10 mouse cellular contexts compared by ENCODE assay signal in genomic region chr11:82235551-82236207, GRCm38 (mm10).
DNase-seq lines count a peak whose midpoint lies in the region; ATAC-seq and TF ChIP-seq lines count a peak whose summit lies in the region.
"Had no signal": no experiment of that assay in that cellular context is flagged by ENCODE, and none has a peak within 500 bp of the region (broad histone marks: within the 10 kb centered on the region; RNA-seq: fewer than 3 reads in every experiment).

No protein-coding gene starts in this region.

- H3K4me2 ChIP-seq in midbrain, postnatal 0 days (ENCODE audit: low read depth, low read length, poor library complexity, severe bottlenecking), result no peak overlapping the region
- H3K4me2 ChIP-seq: heart, embryonic 15.5 days; stomach, embryonic 15.5 days had no signal

- peak; percentile 75 for TF ChIP-seq RAD21 in MEL (IDR thresholded peaks at IDR 0.05; ENCODE audit: low read depth, low read length)

- H3K36me3 ChIP-seq in MEL (ENCODE audit: control insufficient read depth in 1 of 2, insufficient read depth in 2 of 2, low read length in 2 of 2), result no peaks in the 10 kb centered on the region
- H3K36me3 ChIP-seq in midbrain, postnatal 0 days (ENCODE audit: insufficient read depth, low read length), result no peaks in the 10 kb centered on the region
- H3K36me3 ChIP-seq: heart, embryonic 15.5 days; stomach, embryonic 15.5 days had no signal

- DNase-seq in kidney, adult 8-10 months, result peak; percentile 13
- no peak for DNase-seq in kidney, adult 11 months
- peak; percentile 69 for DNase-seq in MEL (ENCODE audit: low read depth, low spot score)
- DNase-seq in cerebellum, adult 9-11 months, result peak; percentile 27
- DNase-seq in left cerebral cortex, adult 2 months (ENCODE audit: extremely low spot score in 1 of 2, low spot score in 2 of 2), result peak in 1 of 2 experiments; percentile 18
- DNase-seq in midbrain, postnatal 0 days (ENCODE audit: low spot score), result peak; percentile 90

- no peaks in the 10 kb centered on the region for H3K79me2 ChIP-seq in MEL (ENCODE audit: control insufficient read depth, insufficient read depth, low read length, poor library complexity)

- no peaks in the 10 kb centered on the region for H3K9me3 ChIP-seq in MEL (replicated peaks; ENCODE audit: insufficient read depth, low read length)
- H3K9me3 ChIP-seq in midbrain, postnatal 0 days (ENCODE audit: low read length), result no peaks in the 10 kb centered on the region
- H3K9me3 ChIP-seq: heart, embryonic 15.5 days; stomach, embryonic 15.5 days had no signal

- no peaks in the 10 kb centered on the region for H3K27me3 ChIP-seq in MEL (ENCODE audit: control insufficient read depth in 1 of 2, insufficient read depth in 2 of 2, low read length in 2 of 2)
- H3K27me3 ChIP-seq in midbrain, postnatal 0 days (ENCODE audit: insufficient read depth, low read length), result no peaks in the 10 kb centered on the region
- H3K27me3 ChIP-seq: stomach, embryonic 15.5 days had no signal

- no peak for TF ChIP-seq EP300 in MEL (IDR thresholded peaks at IDR 0.05; ENCODE audit: low read depth in 1 of 2, low read length in 2 of 2)

- no peak overlapping the region for H3K9ac ChIP-seq in MEL (ENCODE audit: control insufficient read depth, low read depth, low read length, poor library complexity, severe bottlenecking)
- no peak overlapping the region for H3K9ac ChIP-seq in midbrain, postnatal 0 days (replicated peaks; ENCODE audit: low read length, poor library complexity, severe bottlenecking)
- H3K9ac ChIP-seq: heart, embryonic 15.5 days; stomach, embryonic 15.5 days had no signal

- ATAC-seq in granulocyte monocyte progenitor cell, adult 5-6 weeks (replicated peaks; ENCODE audit: poor library complexity, severe bottlenecking), result peak; percentile 61
- ATAC-seq in midbrain, postnatal 0 days (ENCODE audit: low FRiP score), result peak; percentile 66; the same call in 1 of the 2 replicates
- ATAC-seq in activated CD4-positive, CD25-positive, alpha-beta regulatory T cell, adult 4 months, result no peak

- no peaks in the 10 kb centered on the region for H3K4me1 ChIP-seq in MEL (ENCODE audit: control insufficient read depth in 1 of 2, insufficient read depth in 2 of 2, low read length in 2 of 2)
- 0 out of 2 replicates have a peak, but pooled peaks cover 4% of the 10 kb centered on the region for H3K4me1 ChIP-seq in midbrain, postnatal 0 days (ENCODE audit: insufficient read depth, low read length)
- H3K4me1 ChIP-seq: heart, embryonic 15.5 days; stomach, embryonic 15.5 days had no signal

- peak; percentile 58 to 70 (median 63) for TF ChIP-seq CTCF in MEL (IDR thresholded peaks at IDR 0.05 in 2 of 3, conservative IDR thresholded peaks at IDR 0.05 in 1 of 3; ENCODE audit: control insufficient read depth in 1 of 3, insufficient read depth in 1 of 3, low read depth in 2 of 3, low read length in 3 of 3, poor library complexity in 1 of 3, severe bottlenecking in 1 of 3)
- TF ChIP-seq CTCF in left cerebral cortex, adult 2 months (IDR thresholded peaks at IDR 0.05), result peak; percentile 91
- peak; percentile 96 for TF ChIP-seq CTCF in midbrain, postnatal 0 days (IDR thresholded peaks at IDR 0.05)

- H3K27ac ChIP-seq in MEL (ENCODE audit: control insufficient read depth, low read depth, low read length), result no peak overlapping the region
- no peak overlapping the region for H3K27ac ChIP-seq in left cerebral cortex, adult 2 months
- H3K27ac ChIP-seq in midbrain, postnatal 0 days (ENCODE audit: low read depth, low read length), result no peak overlapping the region
- H3K27ac ChIP-seq: heart, embryonic 15.5 days; stomach, embryonic 15.5 days had no signal

- H3K4me3 ChIP-seq in MEL (ENCODE audit: control insufficient read depth in 1 of 2, insufficient read depth in 1 of 2, low read depth in 2 of 2, low read length in 2 of 2), result no peak overlapping the region
- H3K4me3 ChIP-seq in left cerebral cortex, adult 2 months, result no peak overlapping the region
- H3K4me3 ChIP-seq in midbrain, postnatal 0 days (ENCODE audit: low read depth, low read length), result no peak overlapping the region
- H3K4me3 ChIP-seq: heart, embryonic 15.5 days; stomach, embryonic 15.5 days had no signal

- TF ChIP-seq POLR2A in MEL (IDR thresholded peaks at IDR 0.05; ENCODE audit: control insufficient read depth in 1 of 2, insufficient read depth in 1 of 2, low read depth in 1 of 2, low read length in 2 of 2, poor library complexity in 1 of 2), result no peak

- intact Hi-C loops in left cerebral cortex, adult 2 months (cut with DNase I), result loop anchor here (1.0 to 5.0 kb wide), 5 partner anchors 152 to 656 kb away; partner anchors contain the start of genes Cct6b, Tmem132e and Zfp830

- WGBS in midbrain, postnatal 0 days, result 30% methylated on average over 2 of the region's 2 CpGs

TF ChIP-seq in MEL, 35 proteins besides CTCF, POLR2A, EP300 and RAD21:
- no peak for TF ChIP-seq UBTF (IDR thresholded peaks at IDR 0.05; ENCODE audit: borderline replicate concordance, insufficient read depth, low read depth, low read length)
- peak; percentile 60 for TF ChIP-seq ZC3H11A (IDR thresholded peaks at IDR 0.05; ENCODE audit: low read depth, low read length)
- peak; percentile 64 for TF ChIP-seq SMC3 (IDR thresholded peaks at IDR 0.05; ENCODE audit: low read depth, low read length)
TF ChIP-seq in MEL: peak in this region for 2.
